Mouse (Mus musculus) heart, postnatal 10 days (tissue): ENCODE data around the gene Lmx1b. TPM values are rescaled to one million over a fixed set of nuclear protein-coding genes. Genes with fewer than 3 reads are reported as not detected.

Experiments
- DNase-seq, 2 experiments: peaks; one replicate each; pipeline ENCODE4 v3.0.0; 2021
- intact Hi-C: fragments of 180-260 bp; cut with DNase I; formaldehyde crosslinking; loops from one replicate; pipeline ENCODE4 v1.15.1; 2025
- total RNA-seq, 2 experiments: library from RNA; stranded (reverse); gene quantifications; 2 replicates each; pipeline ENCODE4 v1.2.3; 2021

Gene Lmx1b
- total RNA-seq, 2 experiments from 2014 or later, result not detected

DNA sequence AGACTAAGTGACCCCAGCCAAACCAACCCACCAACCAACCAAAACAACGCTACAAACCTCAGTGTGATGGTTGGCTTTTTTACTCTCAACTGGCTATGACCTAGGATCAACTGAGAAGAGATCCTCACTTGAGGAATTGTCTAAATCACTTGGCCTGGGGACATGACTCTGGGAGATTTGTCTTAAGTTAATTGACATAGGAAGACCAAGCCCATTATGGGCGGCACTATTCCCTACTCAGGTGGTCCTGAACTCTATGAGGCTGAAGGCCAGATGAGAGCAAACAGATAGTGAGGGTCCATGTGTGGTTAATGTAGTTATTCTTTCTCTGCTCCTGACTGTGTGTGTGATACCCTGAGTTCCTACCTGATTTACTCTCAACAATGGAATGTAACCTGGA lies 92.7 kb downstream of the Lmx1b start:
- DNase-seq, result no peak
- intact Hi-C loops, result no loop called here

DNA sequence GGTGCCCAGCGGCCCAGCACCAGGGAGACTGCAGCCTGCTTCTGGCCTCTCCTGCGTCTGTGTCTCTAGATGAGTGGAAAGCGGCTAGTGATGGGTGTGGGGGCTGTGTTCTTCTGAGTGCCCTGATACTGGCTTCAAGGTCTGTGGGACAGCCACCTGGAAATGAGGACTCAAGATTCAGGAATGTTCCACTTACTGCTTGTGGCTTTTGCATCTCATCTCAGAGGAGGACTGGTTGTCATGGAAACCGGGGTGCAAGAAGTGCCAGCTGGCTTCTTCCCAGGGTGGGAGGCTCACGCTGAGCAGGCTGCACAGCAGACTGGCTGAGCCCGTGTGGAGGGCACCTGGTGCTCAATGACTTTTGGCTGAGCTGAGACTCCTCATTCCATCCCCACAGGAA lies 93.4 kb downstream of the Lmx1b start:
- DNase-seq, result peak; percentile 56 to 62
- intact Hi-C loops, result no loop called here

DNA sequence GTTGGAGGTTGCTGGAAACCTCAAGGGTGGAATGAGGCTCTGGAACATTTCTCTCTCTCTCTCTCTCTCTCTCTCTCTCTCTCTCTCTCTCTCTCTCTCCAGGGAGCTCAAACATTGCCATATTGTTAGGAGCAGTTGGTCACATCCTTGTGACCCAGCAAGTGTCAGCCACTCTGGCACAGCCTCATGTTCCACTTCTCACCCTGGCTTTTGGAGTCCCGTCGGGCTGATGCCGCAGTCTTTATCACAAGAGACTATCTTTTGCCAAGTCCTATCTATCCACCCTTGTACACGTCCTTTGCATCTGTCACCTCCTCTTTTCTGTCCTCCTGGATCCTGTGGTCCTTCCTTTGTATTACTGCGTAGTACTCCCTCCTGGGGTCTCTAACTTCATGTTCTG lies 94.3 kb downstream of the Lmx1b start:
- intact Hi-C loops, result no loop called here
- DNase-seq, result no peak

DNA sequence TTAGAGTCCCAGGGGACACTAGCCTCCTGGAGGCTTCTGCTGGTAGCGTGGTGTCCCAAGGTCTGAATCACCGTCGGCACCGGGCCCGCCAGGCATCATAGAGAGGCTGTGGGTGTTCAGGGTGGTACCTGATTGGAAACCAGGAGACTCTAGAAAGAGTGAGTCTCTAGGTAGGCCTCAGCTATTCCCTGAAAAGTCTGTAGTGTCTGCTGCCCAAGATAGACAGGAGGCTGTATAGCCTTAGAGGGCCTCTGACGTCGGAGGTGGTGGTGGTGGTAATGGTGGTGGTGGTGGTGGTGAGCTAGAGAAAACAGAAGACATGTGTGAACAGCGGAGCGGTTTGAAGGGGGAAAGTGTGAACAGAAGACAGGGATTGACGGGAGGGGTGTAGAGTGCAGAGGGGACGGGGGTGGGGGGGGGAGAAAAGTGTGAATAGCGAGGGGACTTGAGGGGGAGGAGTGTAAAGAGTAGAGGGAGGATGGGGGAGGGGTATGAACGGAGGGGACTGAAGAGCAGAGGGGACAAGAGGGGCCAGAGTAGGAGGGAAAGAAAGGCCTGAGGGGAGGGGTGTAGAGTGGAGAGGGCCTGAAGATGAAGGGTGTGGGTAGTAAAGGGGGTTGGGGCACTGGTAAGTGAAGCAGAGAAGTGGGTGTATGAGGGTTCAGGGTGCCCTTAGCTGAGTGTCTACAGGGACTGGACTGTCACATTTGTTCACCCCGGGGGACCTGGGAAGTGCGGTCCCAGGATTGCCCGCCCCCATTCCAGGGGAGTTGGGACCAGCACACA lies 95.3 kb downstream of the Lmx1b start:
- no peak for DNase-seq
- intact Hi-C loops, result loop anchor here (5.0 kb wide), 1 partner anchor 58 kb away; no protein-coding TSS in a partner anchor

DNA sequence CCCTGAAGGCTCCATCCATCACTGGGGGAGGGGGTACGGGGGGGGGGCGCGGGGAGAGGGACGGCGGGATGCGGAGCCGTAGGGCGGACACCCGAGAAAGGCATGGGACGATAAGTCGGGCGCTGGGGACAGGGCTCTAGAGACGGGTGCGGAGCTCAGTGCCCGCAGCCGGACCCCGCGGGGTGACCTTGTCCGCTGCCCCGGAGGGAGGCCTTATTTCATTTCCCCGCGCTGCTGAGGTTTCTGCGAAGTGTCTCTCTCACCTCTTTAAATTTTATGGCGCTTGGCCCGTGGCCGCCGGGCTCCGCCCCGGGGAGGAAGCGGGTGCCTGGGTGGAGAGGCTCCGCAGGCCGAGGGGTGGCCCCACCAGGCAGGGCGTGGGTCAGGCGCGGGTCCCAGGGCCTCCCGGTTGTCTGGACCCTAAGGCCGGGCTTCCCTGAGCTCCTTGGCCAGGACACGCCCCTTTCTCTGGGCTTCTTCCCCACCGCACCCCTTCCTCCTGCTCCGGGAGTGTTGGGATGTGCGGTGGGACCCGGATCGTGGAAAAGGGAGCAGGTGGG lies 96.0 kb downstream of the Lmx1b start:
- intact Hi-C loops, result loop anchor here (5.0 kb wide), 1 partner anchor 57 kb away; no protein-coding TSS in a partner anchor
- DNase-seq, result peak in 1 of 2 experiments; percentile 17

DNA sequence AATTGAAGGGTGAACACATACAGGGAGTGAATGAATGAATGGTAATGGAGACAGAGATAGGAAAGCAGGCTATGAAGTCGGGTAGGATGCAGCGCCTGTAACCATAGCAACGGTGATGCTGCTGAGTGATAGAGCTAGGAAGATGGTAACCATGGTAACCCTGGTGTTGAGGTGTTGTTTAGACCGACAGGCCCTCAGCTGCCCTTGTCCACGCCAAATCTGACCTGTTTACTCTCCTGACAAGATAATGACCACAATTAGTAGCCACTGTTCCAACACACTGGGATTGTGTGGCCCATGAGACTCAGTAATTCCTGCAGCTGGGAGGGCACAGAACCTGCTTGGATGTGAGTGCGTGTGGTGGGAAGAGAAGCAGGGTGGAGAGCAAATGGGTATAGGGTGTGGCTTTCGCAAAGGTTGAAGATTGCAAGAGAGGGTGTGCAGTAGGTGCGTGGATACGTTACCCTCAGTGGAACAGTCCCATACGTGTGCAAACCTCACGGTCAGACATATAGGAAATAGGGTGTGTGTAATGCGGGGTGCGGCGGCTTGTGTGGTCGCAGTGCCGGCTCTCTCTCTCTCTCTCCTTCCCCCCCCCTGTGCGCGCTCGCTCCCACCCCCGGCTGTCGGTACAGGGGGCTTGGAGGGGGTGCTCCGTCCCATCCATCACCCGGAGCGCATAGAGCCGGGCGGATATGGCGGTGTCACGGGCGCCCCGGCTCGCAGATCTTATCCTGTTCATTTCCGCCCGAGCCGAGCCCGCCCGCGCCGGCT lies 96.7 kb downstream of the Lmx1b start:
- no peak for DNase-seq
- intact Hi-C loops, result loop anchor here (5.0 kb wide), 1 partner anchor 56 kb away; no protein-coding TSS in a partner anchor

DNA sequence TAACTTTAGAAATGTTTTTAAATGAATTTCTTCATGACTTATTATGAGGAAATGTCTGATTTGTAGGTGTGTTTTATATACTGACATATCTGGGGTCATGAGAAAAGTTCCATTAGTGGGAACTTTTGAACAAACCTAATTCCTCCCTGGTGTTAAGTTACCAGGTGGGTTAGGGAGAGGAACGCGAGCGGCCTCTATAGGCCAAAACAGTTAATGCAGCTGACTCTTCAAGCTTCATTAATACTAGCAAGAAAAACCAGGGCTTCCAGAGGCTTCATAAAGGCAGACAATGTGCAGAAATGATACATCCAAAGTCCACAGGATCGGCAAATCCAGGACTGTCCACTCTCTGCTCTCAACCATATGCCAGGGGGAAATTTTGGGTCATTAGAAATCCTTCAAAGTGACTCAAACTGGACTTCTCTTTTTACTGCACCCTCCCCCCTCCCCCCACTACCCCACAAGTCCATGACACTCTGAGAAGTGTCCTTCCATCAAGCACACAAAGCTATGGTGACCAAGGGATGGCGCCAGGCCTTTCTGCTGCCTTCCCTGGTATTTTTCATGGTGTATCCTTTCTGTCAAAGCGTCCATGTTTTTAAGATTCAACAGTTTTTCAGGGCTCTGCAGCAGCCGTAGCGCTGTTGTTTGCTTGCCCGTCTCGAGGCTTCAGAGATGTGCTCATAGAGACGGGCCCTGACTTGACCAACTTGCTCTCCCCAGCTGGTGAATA lies 97.4 kb downstream of the Lmx1b start:
- peak; percentile 53 to 68 for DNase-seq

DNA sequence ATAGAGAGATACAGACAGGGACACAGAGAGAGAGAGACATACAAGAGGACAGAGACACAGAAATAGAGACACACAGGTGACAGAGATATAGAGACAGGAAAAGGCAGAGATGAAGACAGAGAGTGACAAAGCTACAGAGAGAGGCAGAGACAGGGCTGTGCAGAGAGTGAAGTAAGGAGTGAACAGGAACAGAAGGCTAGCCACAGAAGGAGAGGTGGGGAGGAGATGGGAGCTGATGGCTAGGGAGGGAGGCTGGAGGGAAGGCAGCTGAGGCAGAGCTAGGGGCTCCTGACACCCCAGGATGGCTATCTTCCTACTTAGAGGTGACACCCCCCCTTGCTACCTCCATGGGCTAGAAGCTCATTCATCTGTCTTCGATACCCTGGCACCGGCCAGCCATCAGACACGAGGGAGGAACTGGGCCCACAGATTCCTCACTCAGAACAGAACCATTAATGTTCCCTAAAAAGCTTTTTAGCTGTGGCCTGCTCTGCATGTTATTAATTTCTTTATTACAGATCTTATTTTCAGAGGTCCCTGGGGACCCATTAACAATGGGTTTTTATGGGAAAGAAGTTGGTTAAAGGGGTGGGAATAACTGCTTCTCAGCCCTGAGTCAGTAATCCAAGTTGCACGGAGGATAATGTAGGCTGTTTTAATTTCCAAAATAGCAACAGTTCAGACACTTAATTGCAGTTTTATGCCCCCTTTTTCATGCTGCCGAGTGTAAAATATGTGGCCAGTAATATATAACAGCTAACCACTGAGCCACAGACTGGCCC lies 114.8 kb downstream of the Lmx1b start:
- intact Hi-C loops, result no loop called here
- DNase-seq, result no peak

More for the DNA sequence above, 97.4 kb downstream of the Lmx1b start:
- intact Hi-C loops, result loop anchor here (5.0 kb wide), 1 partner anchor 56 kb away; no protein-coding TSS in a partner anchor

DNA sequence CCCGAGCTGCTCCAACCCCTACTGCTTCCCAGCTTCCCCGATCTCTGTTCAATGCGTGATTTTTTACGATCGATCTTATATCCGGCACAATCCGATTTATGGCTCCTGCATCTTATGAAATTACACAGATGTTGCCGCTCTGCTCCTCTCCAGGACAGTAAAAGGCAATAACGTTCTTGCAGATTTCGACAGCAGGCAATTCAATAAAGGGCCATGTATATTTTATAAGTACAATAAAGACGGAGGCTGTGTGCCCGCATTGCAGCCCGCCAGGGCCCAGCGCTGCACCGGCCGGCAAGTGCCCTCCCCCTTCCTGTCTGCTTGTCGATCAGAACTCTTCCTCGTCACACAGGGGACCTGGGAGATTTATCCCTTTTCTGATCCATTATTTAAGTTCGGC lies 124.5 kb downstream of the Lmx1b start:
- intact Hi-C loops, result no loop called here
- DNase-seq, result no peak

DNA sequence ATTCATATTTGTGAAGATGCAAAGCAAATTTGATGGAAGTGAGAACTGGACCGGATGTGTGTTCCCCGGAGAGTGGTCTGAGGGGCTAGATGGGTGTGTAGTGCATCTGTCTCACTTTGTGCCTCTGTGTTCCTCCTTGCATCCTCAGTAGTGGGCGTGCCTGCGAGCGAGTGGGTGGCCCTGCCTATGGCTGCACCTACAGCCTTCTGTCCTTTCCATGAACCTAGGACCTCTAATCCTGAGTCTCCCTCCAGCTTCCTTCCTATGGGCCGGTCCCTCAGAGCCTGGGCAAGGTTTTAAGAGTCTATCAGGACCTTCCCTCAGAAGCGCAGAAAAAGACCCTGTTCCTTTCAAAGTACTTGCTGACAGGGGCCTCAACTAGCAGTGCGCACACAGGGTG lies 124.9 kb downstream of the Lmx1b start:
- intact Hi-C loops, result no loop called here

More for the DNA sequence above, 124.9 kb downstream of the Lmx1b start:
- DNase-seq, result no peak

Other genes with a start within 250 kb of the Lmx1b start
- gene Zbtb34, start 209.2 kb downstream of the Lmx1b start, total RNA-seq, result 10 to 100 TPM; 20.6 to 21.5 TPM
- gene Zbtb43, start 172.0 kb downstream of the Lmx1b start, total RNA-seq, result 10 to 100 TPM; 20.1 to 20.5 TPM
- gene Mvb12b, start 247.4 kb upstream of the Lmx1b start, total RNA-seq, result 10 to 100 TPM; 26.1 to 26.8 TPM